Mouse (Mus musculus) C2C12 (cell line): ENCODE data around the gene Ints7.

Experiments used
- CTCF ChIP-seq: IDR thresholded peaks from one replicate; pipeline ENCODE4 v1.5.1; 2011; ENCODE audit not compliant: control insufficient read depth, insufficient read depth, insufficient read length
- MYOG ChIP-seq: IDR thresholded peaks from one replicate; pipeline ENCODE4 v1.6.1; 2011; ENCODE audit not compliant: control insufficient read depth, insufficient read length; ENCODE audit errors: extremely low read depth
- USF1 ChIP-seq: IDR thresholded peaks from one replicate; pipeline ENCODE4 v1.6.1; 2011; ENCODE audit warnings: low read depth, mild to moderate bottlenecking, control low read depth, moderate library complexity

- no peak for TF ChIP-seq CTCF
- no peak for TF ChIP-seq USF1
- TF ChIP-seq MYOG, result no peak
Measured at GRCm38 (mm10) chr1:191583836-191584235, 8.4 kb downstream of the Ints7 start.
